Mouse (Mus musculus): ENCODE results near the gene Fmnl3. TPM values are rescaled to one million over a fixed set of nuclear protein-coding genes. Genes with fewer than 3 reads are reported as not detected.

Gene Fmnl3
- total and polyA plus RNA-seq, 3 experiments, result 24.2 to 49.3 (median 28.6) TPM

DNA sequence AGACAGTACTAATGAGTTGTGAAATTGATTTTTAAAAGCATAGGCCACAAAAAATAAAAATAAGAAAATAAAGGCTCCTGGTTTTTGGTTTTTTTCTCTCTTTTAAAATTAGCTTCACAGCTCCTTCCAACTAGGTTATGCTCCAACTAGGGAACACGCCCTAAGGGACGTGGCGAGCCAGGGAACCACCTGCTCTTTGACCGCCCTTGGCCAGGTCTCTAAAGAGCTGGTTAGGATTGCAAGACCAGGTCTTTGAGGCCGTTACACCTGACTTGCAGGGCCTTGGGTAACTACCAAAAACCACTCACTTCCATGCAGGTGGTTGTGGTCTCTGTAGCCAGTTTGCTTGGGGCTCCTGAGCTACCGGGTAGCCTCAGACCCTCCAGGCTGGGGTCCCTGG lies 21.7 kb upstream of the Fmnl3 start:
- Histone ChIP-seq H3K4me1 (ENCODE audit: control insufficient read depth in 1 of 2, insufficient read depth in 2 of 2) (peaks cover 7 to 50% of the 10 kb centered on the region in 2 experiments; a peak in 3 of 4 replicates), H3K4me2 (ENCODE audit: insufficient read depth, low read depth, poor library complexity, severe bottlenecking) (peak overlapping the region; percentile 64), H3K27me3 (replicated peaks) (no peaks in the 10 kb centered on the region), H3K9ac (ENCODE audit: insufficient read depth, low read depth) (peak overlapping the region; percentile 73), H3K27ac (ENCODE audit: insufficient read depth, low read depth) (no peak overlapping the region), H3K36me3 (replicated peaks in 1 of 2; ENCODE audit: control insufficient read depth in 1 of 2, insufficient read depth in 1 of 2, low read length in 1 of 2) (peaks cover 0 to 5% of the 10 kb centered on the region in 2 experiments), H3K9me3 (replicated peaks; ENCODE audit: low read length) (no peaks in the 10 kb centered on the region), H3K4me3 (replicated peaks in 1 of 3; ENCODE audit: low read depth in 2 of 3, low read length in 2 of 3, poor library complexity in 1 of 3) (peak overlapping the region; percentile 36 to 75 (median 57)), H3K79me2 (replicated peaks; ENCODE audit: control insufficient read depth, extremely low read depth, insufficient read depth, poor library complexity, severe bottlenecking) (peaks cover 40% of the 10 kb centered on the region)
- TF ChIP-seq ZNF384 (IDR thresholded peaks at IDR 0.05; ENCODE audit: low read depth, low read length), result no peak
- TF ChIP-seq BHLHE40 (IDR thresholded peaks at IDR 0.05; ENCODE audit: low read depth, low read length), result no peak
- peak; percentile 22; the same call in 1 of the 2 replicates for TF ChIP-seq MXI1 (IDR thresholded peaks at IDR 0.05; ENCODE audit: low read depth, low read length)
- no peak for TF ChIP-seq EP300 (IDR thresholded peaks at IDR 0.05; ENCODE audit: low read length)
- in situ Hi-C loops (cut with MboI; ENCODE audit: low pct_ligation_motif_present, low pct_unique_long_range_greater_than_20kb, low sequenced_read_pairs), result no loop called here
- no peak for DNase-seq (ENCODE audit: extremely low read depth)
- dilution Hi-C loops (cut with MboI; ENCODE audit: extremely low pct_ligation_motif_present, extremely low pct_unique_long_range_greater_than_20kb, low sequenced_read_pairs), result no loop called here

- H3K27ac ChIP-seq (ENCODE audit: insufficient read depth, low read depth), result no peak overlapping the region
- no peaks in the 10 kb centered on the region for H3K27me3 ChIP-seq (replicated peaks)
- TF ChIP-seq ZNF384 (IDR thresholded peaks at IDR 0.05; ENCODE audit: low read depth, low read length) (peak; percentile 50), MYC (IDR thresholded peaks at IDR 0.05; ENCODE audit: low read depth, low read length) (no peak)
- peaks cover 0 to 38% of the 10 kb centered on the region in 2 experiments; a peak in 3 of 4 replicates for H3K4me1 ChIP-seq (ENCODE audit: control insufficient read depth in 1 of 2, insufficient read depth in 2 of 2)
- peaks cover 28% of the 10 kb centered on the region for H3K79me2 ChIP-seq (replicated peaks; ENCODE audit: control insufficient read depth, extremely low read depth, insufficient read depth, poor library complexity, severe bottlenecking)
- H3K4me3 ChIP-seq (replicated peaks in 1 of 3; ENCODE audit: low read depth in 2 of 3, low read length in 2 of 3, poor library complexity in 1 of 3), result no peak overlapping the region
- no peaks in the 10 kb centered on the region for H3K9me3 ChIP-seq (replicated peaks; ENCODE audit: low read length)
- dilution Hi-C loops (cut with MboI; ENCODE audit: extremely low pct_ligation_motif_present, extremely low pct_unique_long_range_greater_than_20kb, low sequenced_read_pairs) (no loop called here), in situ Hi-C loops (cut with MboI; ENCODE audit: low pct_ligation_motif_present, low pct_unique_long_range_greater_than_20kb, low sequenced_read_pairs) (no loop called here)
- no peak overlapping the region for H3K4me2 ChIP-seq (ENCODE audit: insufficient read depth, low read depth, poor library complexity, severe bottlenecking)
- no peak for DNase-seq (ENCODE audit: extremely low read depth)
- no peaks in the 10 kb centered on the region for H3K36me3 ChIP-seq (replicated peaks in 1 of 2; ENCODE audit: control insufficient read depth in 1 of 2, insufficient read depth in 1 of 2, low read length in 1 of 2)
- no peak overlapping the region for H3K9ac ChIP-seq (ENCODE audit: insufficient read depth, low read depth)
Observed at GRCm38 (mm10) chr15:99390472-99391401, 20.5 kb upstream of the Fmnl3 start.

- in situ Hi-C loops (cut with MboI; ENCODE audit: low pct_ligation_motif_present, low pct_unique_long_range_greater_than_20kb, low sequenced_read_pairs), result no loop called here
- Histone ChIP-seq H3K4me1 (ENCODE audit: control insufficient read depth in 1 of 2, insufficient read depth in 2 of 2) (peaks cover 0 to 33% of the 10 kb centered on the region in 2 experiments; a peak in 3 of 4 replicates), H3K4me2 (ENCODE audit: insufficient read depth, low read depth, poor library complexity, severe bottlenecking) (no peak overlapping the region), H3K36me3 (replicated peaks in 1 of 2; ENCODE audit: control insufficient read depth in 1 of 2, insufficient read depth in 1 of 2, low read length in 1 of 2) (no peaks in the 10 kb centered on the region), H3K4me3 (replicated peaks in 1 of 3; ENCODE audit: low read depth in 2 of 3, low read length in 2 of 3, poor library complexity in 1 of 3) (no peak overlapping the region), H3K79me2 (replicated peaks; ENCODE audit: control insufficient read depth, extremely low read depth, insufficient read depth, poor library complexity, severe bottlenecking) (peaks cover under 1% of the 10 kb centered on the region; the same call in 1 of the 2 replicates), H3K9ac (ENCODE audit: insufficient read depth, low read depth) (no peak overlapping the region), H3K27ac (ENCODE audit: insufficient read depth, low read depth) (no peak overlapping the region), H3K9me3 (replicated peaks; ENCODE audit: low read length) (no peaks in the 10 kb centered on the region), H3K27me3 (replicated peaks) (no peaks in the 10 kb centered on the region)
- DNase-seq (ENCODE audit: extremely low read depth), result no peak
- dilution Hi-C loops (cut with MboI; ENCODE audit: extremely low pct_ligation_motif_present, extremely low pct_unique_long_range_greater_than_20kb, low sequenced_read_pairs), result no loop called here
- no peak for TF ChIP-seq IRF4 (IDR thresholded peaks at IDR 0.05; ENCODE audit: low read depth, low read length)
- TF ChIP-seq CHD1 (IDR thresholded peaks at IDR 0.05; ENCODE audit: low read depth, low read length), result no peak
- TF ChIP-seq EP300 (IDR thresholded peaks at IDR 0.05; ENCODE audit: low read length), result no peak
- no peak for TF ChIP-seq ETS1 (conservative IDR thresholded peaks at IDR 0.05; ENCODE audit: low read depth, low read length)
- TF ChIP-seq MAFK (IDR thresholded peaks at IDR 0.05; ENCODE audit: insufficient replicate concordance, low read length), result no peak
- no peak for TF ChIP-seq CHD2 (IDR thresholded peaks at IDR 0.05; ENCODE audit: low read length)
- TF ChIP-seq USF1 (IDR thresholded peaks at IDR 0.05; ENCODE audit: low read depth, low read length), result no peak
- TF ChIP-seq TBP (conservative IDR thresholded peaks at IDR 0.05; ENCODE audit: low read depth, low read length), result no peak
- no peak for TF ChIP-seq MAX (IDR thresholded peaks at IDR 0.05; ENCODE audit: low read length)
- TF ChIP-seq RCOR1 (conservative IDR thresholded peaks at IDR 0.05; ENCODE audit: low read depth, low read length), result no peak
- no peak for TF ChIP-seq MXI1 (IDR thresholded peaks at IDR 0.05; ENCODE audit: low read depth, low read length)
Observed at GRCm38 (mm10) chr15:99387976-99388375, 17.7 kb upstream of the Fmnl3 start.
